Mouse (Mus musculus) T-cell, adult 2 months (primary cell): ENCODE measurements at regions not wholly inside any gene's neighbourhood (a gene's known extent, or its start where the extent isn't known, plus 50 kb on each side); places are given as distances from the start of the nearest gene placed in this dataset.
A peak's percentile ranks its signal among the peaks of the same experiment; 100 is the strongest.

ENCODE experiments used
- DNase-seq: peaks from one replicate; pipeline ENCODE4 v3.0.0; 2022; ENCODE audit warnings: low spot score

GRCm38 (mm10) chr6:31321902-31322301 lies 76.6 kb upstream of the Mkln1 start:
- no peak for DNase-seq

GRCm38 (mm10) chr6:31323228-31324190 lies 75.0 kb upstream of the Mkln1 start:
- DNase-seq = no peak

GRCm38 (mm10) chr6:31324717-31325116 lies 73.8 kb upstream of the Mkln1 start:
- DNase-seq = peak; percentile 19

GRCm38 (mm10) chr6:31325621-31326020 lies 72.9 kb upstream of the Mkln1 start:
- no peak for DNase-seq

- no peak for DNase-seq
Measured at GRCm38 (mm10) chr6:31330327-31330726, 68.2 kb upstream of the Mkln1 start.

GRCm38 (mm10) chr6:31330868-31331267 lies 67.7 kb upstream of the Mkln1 start:
- DNase-seq = no peak

GRCm38 (mm10) chr6:31332254-31332653 lies 66.3 kb upstream of the Mkln1 start:
- no peak for DNase-seq

GRCm38 (mm10) chr6:31332714-31333113 lies 65.8 kb upstream of the Mkln1 start:
- no peak for DNase-seq

- DNase-seq = no peak
Measured at GRCm38 (mm10) chr6:31333228-31333922, 65.2 kb upstream of the Mkln1 start.

GRCm38 (mm10) chr6:31334086-31334485 lies 64.4 kb upstream of the Mkln1 start:
- DNase-seq = no peak

GRCm38 (mm10) chr6:31339122-31339947 lies 59.2 kb upstream of the Mkln1 start:
- DNase-seq = no peak

GRCm38 (mm10) chr6:31339948-31340250 lies 58.6 kb upstream of the Mkln1 start:
- no peak for DNase-seq

GRCm38 (mm10) chr6:31345366-31346084 lies 53.0 kb upstream of the Mkln1 start:
- no peak for DNase-seq

GRCm38 (mm10) chr6:31348333-31348732 lies 50.2 kb upstream of the Mkln1 start:
- DNase-seq = no peak
